Mouse (Mus musculus): ENCODE data around the gene Golm1.
"Not testable (repeated sequence)": the region's sequence is repeated elsewhere in the genome, so short reads cannot be mapped to it uniquely, and the experiment has no call there.

The Golm1 gene

DNA sequence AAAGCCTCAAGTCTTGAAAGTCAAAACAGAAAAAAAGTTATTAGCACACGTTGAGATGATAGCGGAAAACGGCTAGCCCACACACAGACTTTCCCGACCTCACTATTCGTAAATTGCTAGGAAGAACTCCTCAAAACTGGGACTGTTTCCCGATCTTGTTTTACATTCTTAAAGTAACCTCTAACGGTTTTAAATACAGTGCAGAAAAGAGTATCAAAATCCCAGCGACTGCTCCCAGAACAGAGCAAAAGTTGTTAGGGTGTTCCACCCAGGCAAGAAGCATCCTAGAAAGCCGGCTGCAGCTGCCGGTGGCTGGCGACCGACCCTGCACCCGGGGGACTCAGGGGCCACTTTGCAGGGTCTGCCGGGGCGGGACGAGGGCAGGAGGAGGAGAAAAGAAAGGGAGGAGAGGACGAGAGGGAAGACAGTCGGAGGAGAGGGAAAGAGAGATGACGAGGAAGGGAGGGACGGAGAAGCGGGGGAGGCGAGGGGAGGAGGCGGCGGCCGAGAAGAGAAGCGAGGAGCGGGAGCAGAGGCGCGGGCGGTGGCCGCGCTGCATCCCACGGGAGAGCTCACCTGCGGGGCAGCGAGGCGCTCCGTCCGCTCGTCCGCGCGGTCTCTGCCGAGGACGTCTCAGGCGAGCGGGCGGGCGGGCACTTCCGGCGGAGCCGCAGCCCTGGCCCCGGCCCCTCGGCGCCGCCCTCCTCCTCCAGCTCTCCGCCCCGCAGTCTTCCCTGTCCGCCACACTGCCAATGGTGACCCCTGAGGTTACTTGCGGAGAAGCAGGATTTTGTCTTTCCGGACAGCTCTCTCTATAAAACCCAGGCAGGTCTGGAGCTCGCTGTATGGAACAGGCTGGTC is at the start of gene Golm1:
Gene Golm1, minus strand, starts transcription at position 661 of the 861 bp plus-strand sequence.
- peak; percentile 55 for DNase-seq (ENCODE audit: low read depth, low spot score)

DNA sequence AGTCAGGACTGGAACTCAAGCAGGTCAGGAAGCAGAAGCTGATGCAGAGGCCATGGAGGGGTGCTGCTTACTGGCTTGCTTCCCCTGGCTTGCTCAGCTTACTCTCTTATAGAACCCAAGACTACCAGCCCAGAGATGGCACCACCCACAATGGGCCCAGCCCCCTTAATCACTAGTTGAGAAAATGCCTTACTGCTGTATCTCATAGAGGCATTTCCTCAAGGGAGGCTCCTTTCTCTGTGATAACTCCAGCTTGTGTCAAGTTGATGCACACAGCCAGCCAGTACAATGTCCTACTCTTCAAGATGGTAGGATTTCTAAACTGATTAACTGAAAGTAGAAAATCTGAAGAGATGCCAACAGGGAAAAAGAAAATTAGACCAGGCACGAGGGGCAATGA is 46.5 kb upstream of the Golm1 start:
- not testable (repeated sequence) for DNase-seq (ENCODE audit: low read depth, low spot score)

DNA sequence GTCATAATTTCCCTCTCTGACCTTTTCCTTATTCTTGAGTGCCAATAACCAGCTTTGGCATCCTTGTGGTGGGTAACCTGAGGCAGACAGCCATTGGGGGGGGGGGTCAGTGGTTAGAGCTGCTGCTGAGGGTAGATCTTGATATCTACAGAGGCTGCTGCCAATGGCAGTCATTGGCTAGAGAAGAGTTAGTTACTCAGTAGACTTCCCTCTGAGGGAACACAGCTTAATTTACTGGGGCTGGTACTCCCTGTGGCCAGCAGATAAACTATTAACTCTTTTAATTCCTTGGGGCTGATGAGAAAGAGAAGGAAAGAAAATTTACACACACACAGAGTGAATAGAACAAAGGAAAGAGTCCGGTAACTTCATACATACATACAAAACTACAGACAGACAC is 43.9 kb upstream of the Golm1 start:
- DNase-seq (ENCODE audit: low read depth, low spot score) = no peak

DNA sequence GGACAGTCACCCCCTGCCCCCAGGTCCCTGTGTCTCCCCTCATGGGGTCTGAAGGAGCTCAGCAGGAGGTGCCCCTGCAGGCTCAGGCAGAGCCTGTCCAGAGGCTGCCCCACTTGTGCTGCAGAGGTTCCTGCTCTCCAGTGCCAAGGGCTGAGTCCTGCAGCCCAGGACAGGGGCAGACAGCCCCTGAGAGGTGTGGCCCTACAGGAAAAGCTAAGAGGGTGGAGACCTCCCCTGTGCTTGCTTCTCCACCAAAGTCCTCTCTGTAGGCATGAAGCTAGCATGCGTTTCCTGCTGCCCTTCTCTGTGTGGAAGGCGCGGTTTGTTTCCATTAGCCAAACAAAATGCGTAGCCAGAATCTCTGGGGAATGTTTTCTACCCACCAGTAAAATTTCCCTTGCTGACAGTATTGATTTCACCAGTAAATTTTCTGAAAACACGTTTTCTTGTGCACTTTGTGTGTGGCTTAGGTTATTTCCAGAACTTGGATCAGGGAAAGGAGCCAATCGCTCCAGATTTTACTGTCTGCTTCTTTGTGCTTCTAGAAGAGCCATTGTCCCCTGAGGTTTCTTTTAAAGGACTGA is 43.3 kb upstream of the Golm1 start:
- DNase-seq (ENCODE audit: low read depth, low spot score) = not testable (repeated sequence)

DNA sequence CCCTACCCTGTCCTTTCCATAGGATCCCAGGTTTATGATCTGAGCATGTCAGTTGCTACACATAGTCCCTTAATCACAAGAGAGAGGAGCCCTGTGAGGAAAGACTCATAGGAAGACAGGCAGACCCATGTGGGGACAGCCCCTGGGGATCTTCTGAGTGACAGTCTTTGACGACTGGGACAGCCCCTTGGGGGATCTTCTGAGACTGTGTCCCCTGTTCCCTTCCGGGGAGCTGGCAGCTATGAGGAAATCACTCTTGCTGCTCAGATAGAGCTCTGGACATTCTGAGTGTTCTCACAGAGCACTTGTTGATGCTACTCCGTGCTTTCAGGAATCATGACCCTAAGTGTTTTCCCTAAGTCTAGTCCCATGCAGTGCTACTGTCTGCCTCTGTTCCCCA is 38.1 kb upstream of the Golm1 start:
- DNase-seq (ENCODE audit: low read depth, low spot score) = no peak

DNA sequence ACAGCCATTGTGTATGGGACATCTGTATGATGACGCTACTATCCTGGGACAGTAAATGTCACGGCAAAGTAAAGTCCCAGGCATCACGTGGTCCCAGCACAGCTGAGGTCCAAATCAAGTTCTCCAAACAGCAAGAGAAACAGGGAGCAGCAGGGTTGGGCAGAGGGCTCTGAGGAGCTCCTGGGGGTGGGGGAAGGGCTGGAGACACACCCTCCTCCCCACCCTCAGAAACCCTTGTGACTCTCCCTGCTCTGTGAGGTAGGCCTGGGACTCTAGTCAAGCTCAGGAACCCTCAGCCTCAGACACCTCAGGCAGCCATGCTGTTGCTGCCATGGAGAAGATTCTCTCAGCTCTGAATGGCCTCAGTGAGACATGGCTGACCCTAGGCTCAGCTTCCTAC is 36.4 kb upstream of the Golm1 start, which contains the start of gene Spata31d1b:
Gene Spata31d1b, plus strand, starts transcription at position 301 of the 400 bp plus-strand sequence.
- DNase-seq (ENCODE audit: low read depth, low spot score) = not testable (repeated sequence)

DNA sequence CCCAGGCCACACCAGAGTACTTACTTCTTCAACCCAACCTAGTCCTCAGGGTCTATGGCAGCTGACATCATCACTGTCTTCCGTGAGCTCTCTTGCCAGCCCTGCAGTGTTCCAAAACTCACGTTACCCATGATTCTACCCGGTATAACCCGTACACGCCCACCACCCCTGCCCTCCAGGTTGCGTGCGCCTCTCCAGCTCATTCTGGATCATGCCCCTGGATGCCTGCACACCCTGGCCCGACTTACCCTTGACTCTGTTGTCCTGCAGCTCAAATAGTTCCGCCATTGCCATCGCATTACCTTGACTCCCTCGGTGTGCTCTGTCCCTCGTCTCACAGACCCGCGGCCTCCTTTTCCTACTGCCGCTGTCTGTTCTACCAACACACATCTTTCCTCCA is 34.6 kb upstream of the Golm1 start, which contains the start of gene Spata31d1a:
Gene Spata31d1a, minus strand, starts transcription at position 101 of the 400 bp plus-strand sequence.
- no peak for DNase-seq (ENCODE audit: low read depth, low spot score)

DNA sequence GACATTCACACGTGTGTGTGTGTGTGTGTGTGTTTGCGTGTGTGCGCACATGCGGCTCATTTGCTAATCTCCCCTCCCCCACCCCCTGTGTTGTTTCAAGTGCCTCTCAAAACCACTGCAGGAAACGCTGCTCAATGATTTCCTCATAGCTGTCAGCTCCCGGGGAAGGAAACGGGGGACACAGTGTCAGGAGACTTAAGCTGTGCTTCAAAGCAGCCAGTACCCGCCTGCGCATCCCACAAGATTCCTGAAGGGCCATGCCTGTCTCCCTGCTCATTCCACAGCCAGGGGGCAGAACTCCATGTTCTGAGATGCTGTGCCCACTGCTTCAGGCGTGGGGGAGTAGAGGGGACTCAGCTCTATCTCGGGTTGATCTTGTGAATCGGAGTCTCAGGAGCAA is 29.0 kb upstream of the Golm1 start:
- DNase-seq (ENCODE audit: low read depth, low spot score) = no peak

DNA sequence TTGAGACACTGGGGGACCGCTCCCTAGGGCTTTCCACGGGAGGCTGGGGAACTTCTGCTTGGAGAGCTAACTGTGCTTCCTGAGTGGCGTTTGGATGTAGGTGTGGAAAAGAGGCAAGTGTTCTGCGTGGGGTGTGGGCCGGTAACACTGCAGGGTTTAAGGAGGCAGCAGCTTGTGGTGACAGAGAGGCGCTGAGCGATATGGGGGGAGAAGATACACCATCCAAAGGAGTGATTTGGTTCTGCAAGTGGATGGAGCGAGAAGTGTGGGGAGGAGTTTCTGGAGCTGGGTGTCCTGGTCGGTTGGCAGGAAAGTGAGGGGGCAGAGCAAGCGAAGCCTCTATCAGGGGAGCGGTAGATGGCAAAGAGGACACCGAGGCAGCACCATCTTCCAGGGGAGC is 27.9 kb upstream of the Golm1 start:
- no peak for DNase-seq (ENCODE audit: low read depth, low spot score)

DNA sequence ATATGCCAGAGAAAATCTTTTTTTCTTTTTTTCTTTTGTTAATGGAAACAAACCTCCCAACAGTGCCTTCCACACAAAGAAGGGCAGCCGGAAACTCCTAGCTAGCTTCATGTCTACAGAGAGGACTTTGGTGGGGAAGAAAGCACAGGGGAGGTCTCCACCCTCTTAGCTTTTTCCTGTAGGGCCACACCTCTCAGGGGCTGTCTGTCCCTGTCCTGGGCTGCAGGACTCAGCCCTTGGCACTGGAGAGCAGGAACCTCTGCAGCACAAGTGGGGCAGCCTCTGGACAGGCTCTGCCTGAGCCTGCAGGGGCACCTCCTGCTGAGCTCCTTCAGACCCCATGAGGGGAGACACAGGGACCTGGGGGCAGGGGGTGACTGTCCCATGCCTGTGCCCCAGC is 24.5 kb upstream of the Golm1 start:
- not testable (repeated sequence) for DNase-seq (ENCODE audit: low read depth, low spot score)

DNA sequence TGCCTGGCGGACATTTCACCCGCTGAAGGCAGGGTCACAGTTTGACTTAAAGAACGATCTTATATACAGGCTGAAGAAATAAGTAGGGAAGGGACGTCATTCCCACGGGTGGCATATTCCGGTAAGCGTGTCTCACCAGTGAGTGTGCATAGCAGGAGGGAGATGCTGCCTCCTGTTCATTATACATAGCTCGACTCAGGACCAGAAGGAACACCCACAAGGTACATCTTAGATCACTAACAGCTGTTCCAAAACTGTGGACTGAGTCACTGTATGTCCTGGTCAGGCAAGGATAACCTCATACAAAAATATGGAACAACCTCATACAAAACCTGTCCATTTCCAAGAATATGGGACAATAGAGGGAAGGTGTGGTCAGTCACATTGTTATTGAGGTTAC is 23.5 kb upstream of the Golm1 start:
- DNase-seq (ENCODE audit: low read depth, low spot score) = no peak

DNA sequence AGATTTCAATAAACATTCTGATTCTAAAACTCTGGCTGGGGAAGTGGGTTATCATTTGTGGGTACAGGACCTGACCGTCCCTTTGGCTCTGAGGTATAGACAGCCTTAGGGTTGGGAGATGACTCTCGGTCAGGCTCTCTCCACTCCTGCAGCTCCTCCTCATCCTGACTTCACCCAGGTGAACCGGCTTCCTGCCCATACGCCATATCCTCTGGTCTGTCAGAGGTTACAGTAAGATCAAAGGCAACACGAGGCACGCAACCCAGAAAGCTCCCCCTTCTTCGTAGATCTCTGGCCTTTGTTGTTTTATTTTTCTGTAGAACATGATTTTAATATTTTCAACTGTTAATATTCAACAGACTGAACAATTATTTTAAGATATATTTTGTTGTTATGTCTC is 20.2 kb upstream of the Golm1 start:
- DNase-seq (ENCODE audit: low read depth, low spot score) = no peak

DNA sequence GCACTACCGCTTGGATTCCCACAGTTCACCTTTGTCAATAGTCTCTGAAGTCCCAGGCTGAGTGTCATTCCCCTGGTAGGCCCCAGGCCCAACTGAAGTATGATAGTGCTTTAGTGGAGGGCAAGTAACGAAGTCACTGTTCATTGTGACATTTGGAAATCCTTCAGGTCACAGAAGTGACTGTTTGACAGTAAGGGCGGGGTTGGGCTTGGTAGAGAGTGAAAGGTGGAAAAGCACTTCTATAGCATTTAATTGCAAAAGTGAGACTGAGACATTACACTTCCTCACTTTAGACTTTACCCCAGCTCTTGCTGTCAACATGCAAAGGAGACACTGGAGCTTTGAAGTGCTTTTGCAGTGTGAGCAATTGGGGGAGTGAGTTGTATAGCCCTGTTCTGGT is 18.4 kb upstream of the Golm1 start, which contains the start of gene 4921517D22Rik:
Gene 4921517D22Rik, minus strand, starts transcription at position 101 of the 400 bp plus-strand sequence.
- DNase-seq (ENCODE audit: low read depth, low spot score) = no peak

DNA sequence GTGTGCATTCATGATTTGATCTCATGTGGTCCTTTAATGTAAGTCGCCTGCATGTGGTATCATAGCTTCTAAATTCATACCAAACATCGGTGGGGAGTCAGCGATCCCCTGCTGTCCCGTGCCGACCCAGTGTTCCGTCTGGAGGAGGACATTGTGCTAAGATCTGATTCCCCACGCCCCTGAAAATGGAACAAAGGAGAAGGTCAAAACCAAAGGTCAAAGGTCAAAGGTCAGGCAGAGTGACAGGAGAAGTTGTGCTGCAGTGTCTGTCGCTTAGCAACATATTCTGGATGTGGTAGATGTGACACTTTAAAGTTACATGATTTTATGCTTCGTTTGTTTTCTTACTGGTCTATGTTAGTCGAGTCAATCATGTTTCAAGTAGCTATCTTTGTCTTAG is 15.9 kb upstream of the Golm1 start:
- no peak for DNase-seq (ENCODE audit: low read depth, low spot score)

DNA sequence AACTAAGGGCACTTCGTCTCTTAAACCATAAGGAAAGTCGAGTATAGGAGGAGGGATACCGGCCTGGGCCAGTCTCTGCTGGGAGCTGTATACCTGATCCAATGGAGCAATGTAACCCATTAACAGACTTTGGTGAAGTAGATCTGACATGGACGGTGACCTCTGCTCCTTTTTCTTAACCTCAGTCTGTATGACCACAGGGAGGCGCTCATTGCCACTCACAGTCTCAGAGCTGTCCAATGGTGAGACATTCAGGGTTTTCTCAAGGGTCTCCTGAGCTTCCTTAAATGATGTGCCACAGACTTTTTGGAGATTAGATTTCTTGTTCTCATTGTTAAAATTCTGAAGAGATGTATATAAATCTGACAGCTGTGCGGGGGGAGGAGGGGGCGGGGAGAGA is 15.0 kb upstream of the Golm1 start:
- no peak for DNase-seq (ENCODE audit: low read depth, low spot score)

DNA sequence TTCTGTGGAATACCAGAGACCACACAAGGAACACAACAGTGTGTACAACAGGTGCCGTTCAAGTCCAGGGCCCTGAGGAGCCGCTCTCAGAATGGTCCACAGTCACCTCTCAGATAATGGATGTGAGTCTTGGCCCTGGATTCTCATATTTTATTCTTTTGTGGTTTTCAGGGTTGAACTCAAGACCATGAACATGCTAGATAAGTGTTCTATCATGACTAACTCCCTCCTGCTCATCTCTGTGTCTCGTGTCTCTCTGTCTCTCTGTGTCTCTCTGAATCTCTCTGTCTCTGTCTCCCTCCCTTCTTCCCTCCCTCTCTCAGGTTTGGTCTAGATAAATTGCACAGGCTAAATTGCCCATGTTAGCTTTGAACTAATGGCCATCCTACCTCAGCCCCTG is 14.2 kb upstream of the Golm1 start:
- DNase-seq (ENCODE audit: low read depth, low spot score) = no peak

DNA sequence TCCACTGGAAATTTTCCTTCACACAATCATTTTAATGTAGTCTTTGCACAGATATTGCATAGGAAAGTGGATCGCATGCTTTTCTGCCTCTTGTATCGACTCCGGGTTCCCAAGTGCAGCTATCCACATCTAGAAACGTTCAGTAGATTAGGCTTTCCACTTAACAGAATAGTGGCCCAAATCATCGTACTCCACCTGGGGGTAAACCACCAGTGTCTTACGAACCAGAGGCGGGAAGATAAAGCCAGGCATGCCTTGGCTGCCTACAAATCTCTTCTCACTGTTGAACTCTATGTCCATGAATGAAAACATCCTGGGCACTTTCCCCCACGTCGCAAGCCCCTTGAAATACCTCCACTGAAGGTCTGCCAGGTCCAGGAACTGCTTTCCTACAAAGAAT is 13.7 kb upstream of the Golm1 start:
- no peak for DNase-seq (ENCODE audit: low read depth, low spot score)

DNA sequence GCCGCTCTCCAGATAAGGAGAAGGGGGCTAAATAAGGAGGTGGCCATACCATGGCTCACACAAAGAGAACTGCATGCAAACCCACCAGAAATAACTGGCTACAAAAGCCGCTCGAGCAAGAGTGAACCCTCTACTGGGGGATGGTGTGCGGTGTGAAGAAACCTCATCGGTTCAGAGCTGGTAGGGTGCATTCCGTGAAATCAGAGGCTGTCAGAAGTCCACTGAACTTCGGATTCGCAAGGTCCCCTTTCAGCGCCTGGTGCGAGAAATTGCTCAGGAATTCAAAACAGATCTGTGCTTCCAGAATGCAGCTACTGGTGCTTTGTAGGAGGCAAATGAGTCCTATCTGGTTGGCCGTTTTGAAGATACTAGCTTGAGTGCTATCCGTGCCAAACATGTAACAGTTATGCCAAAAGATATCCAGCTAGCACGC is 12.7 kb upstream of the Golm1 start:
- DNase-seq (ENCODE audit: low read depth, low spot score) = no peak

DNA sequence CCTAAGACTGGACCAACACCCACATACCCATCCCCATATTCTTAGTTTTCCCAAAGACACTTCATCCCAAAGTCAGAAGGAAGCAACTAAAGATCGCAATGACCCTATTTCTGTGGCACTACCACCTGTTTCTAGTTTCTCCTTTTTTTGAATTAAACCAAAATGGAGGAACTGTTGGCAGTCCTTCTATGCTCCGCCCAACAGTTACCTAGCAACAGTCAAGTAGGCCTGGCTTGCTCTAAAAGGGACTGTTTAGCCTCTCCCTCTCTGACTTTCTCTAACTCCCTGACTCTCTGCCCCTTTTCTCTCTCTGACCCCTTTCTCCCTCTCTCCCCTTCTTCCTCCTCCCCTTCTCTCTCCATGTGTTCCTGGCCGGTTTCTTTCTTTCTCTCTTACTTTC is 9.6 kb upstream of the Golm1 start:
- DNase-seq (ENCODE audit: low read depth, low spot score) = no peak

DNA sequence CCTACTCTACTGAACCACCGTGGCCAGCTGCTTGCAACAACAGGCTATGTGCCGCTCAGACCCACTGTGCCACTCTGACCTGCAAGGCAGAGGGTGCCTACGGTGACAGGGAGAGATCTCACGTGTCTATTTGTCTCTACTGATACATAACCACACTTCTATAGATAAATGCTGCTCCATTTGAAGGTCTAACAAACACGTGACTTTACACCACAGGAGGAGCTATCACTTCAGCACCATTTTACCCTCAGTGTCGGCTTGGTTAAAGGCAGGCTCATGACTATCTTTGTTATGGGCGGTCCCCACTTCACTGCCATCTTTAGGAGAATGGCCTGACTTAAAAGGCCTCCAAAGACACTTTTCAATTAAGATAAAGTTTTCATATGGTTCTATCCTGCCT is 7.0 kb upstream of the Golm1 start:
- no peak for DNase-seq (ENCODE audit: low read depth, low spot score)

DNA sequence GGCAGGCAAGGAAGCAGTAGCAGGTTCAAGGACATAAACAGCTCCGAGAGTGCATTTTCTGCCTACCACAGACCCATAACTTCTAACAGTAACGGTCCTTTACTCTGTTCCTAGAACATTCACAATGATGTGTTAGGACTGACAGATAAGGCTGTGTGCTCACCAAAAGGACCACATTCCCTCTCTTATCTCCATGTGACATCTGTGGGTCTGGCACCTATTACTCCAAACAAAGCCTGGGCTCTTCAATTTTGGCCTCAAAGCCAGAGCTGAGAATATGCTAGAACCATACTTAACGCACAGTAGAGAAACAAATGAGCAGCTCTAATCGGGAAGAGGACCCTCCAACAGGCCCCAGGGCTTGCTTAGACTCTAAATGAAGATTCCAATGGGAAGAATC is 4.3 kb upstream of the Golm1 start:
- no peak for DNase-seq (ENCODE audit: low read depth, low spot score)

DNA sequence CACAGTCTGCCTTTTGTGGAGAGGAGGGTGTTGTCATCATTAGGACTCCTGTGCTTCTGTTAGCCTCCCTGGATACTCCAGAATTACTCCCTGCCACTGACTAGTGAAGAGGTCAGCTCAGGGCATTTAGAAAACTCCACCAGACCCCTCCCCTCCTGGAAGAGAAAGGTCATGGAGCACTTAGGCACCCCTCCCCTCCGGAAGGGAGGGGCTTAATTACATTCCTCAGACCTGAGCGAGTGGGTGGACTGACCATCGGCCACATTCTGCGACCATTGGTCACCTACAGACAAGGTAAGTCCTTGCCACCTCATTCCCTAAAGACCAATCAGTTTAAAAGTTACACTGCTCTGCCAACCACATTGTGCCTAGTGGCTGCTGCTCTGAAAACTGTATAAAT is 3.7 kb upstream of the Golm1 start:
- no peak for DNase-seq (ENCODE audit: low read depth, low spot score)
